Mouse (Mus musculus) midbrain, embryonic 16.5 days (tissue): ENCODE results near the gene Olfr1331. TPM values are rescaled to one million over a fixed set of nuclear protein-coding genes. Genes with fewer than 3 reads are reported as not detected.
"Not testable (repeated sequence)": the region's sequence is repeated elsewhere in the genome, so short reads cannot be mapped to it uniquely, and the experiment has no call there.

Experiments
- ATAC-seq: fragments of 200-750 bp; cut with Nextera tagmentation; 2 replicates; pipeline ENCODE4 v1.8.0; 2017; ENCODE audit warnings: moderate TSS enrichment
- H3K27ac ChIP-seq: fragments of 300-500 bp; sonication (generic); 2 replicates; pipeline ENCODE4 v1.5.1; 2014; ENCODE audit warnings: mild to moderate bottlenecking, low read length, mixed read lengths
- H3K27me3 ChIP-seq: fragments of 300-500 bp; sonication (generic); 2 replicates; pipeline ENCODE4 v1.6.1; 2014; ENCODE audit warnings: low read depth, low read length, mixed read lengths; ENCODE audit not compliant: control insufficient read depth, insufficient read depth
- H3K36me3 ChIP-seq: fragments of 300-500 bp; sonication (generic); 2 replicates; pipeline ENCODE4 v1.6.1; 2014; ENCODE audit warnings: mild to moderate bottlenecking, low read length, moderate library complexity, mixed read lengths; ENCODE audit not compliant: control insufficient read depth, insufficient read depth
- H3K4me1 ChIP-seq: fragments of 300-500 bp; sonication (generic); 2 replicates; pipeline ENCODE4 v1.6.1; 2014; ENCODE audit warnings: mild to moderate bottlenecking, low read length, mixed read lengths; ENCODE audit not compliant: control insufficient read depth, insufficient read depth
- H3K4me2 ChIP-seq: fragments of 300-500 bp; sonication (generic); 2 replicates; pipeline ENCODE4 v1.6.1; 2014; ENCODE audit warnings: mild to moderate bottlenecking, low read length, mixed read lengths
- H3K4me3 ChIP-seq: fragments of 300-500 bp; sonication (generic); 2 replicates; pipeline ENCODE4 v1.5.1; 2014; ENCODE audit warnings: low read depth, mild to moderate bottlenecking, low read length, moderate library complexity, mixed read lengths
- H3K9ac ChIP-seq: fragments of 300-500 bp; sonication (generic); 2 replicates; pipeline ENCODE4 v1.6.1; 2014; ENCODE audit warnings: low read depth, low read length, mixed read lengths
- H3K9me3 ChIP-seq: fragments of 300-500 bp; sonication (generic); replicated peaks from 2 replicates; pipeline ENCODE4 v1.6.1; 2014; ENCODE audit warnings: mild to moderate bottlenecking, low read length, mixed read lengths; ENCODE audit not compliant: control insufficient read depth, poor library complexity, severe bottlenecking
- WGBS: fragments of 180-500 bp; shearing (Covaris S2); extraction: QIAGEN DNeasy Blood & Tissue Kit; methylation state at CpG from one replicate; pipeline ENCODE4 v1.1.7; 2014; 5-methylcytosine and 5-hydroxymethylcytosine counted together
- polyA plus RNA-seq: library from polyadenylated mRNA; unstranded; fragments of >200 nt; fragmentation: Nextera tagmentation; extraction: Ambion mirVana; gene quantifications from 2 replicates; pipeline ENCODE4 v1.2.1, GENCODE M21; 2015

Gene Olfr1331
- polyA plus RNA-seq, result not detected in 2 replicates

DNA sequence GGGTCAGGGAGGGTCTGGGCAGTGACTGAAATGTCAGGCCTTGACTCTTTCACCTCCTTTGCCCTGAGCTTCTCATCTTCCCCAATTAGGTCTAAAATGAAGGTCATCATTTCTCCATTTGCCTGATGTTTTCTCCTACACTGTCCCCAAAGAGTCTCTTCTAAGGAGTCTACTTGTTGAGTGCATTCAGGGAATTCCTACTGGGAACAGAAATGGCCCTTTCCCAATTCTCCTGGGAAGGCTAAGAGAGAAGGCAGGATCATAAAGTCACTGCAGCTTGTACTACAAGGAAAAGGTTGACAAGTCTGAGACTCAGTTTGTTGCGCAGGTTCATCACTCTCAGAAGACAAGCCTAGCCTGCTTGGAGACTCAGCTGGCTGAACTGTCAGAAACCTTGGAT lies at the start of gene Olfr1331:
Olfr1331 (plus strand) TSS at position 301 of the 400 bp plus-strand sequence.
- WGBS, result 85% methylated on average over 1 of the region's 1 CpGs
- Histone ChIP-seq H3K4me1 (no peaks in the 10 kb centered on the region), H3K9me3 (no peaks in the 10 kb centered on the region), H3K4me3 (no peak within 1 kb of the TSS), H3K27me3 (no peaks in the 10 kb centered on the region), H3K27ac (no peak within 1 kb of the TSS), H3K36me3 (no peaks in the 10 kb centered on the region), H3K9ac (no peak within 1 kb of the TSS), H3K4me2 (no peak within 1 kb of the TSS)
- ATAC-seq, result no peak

DNA sequence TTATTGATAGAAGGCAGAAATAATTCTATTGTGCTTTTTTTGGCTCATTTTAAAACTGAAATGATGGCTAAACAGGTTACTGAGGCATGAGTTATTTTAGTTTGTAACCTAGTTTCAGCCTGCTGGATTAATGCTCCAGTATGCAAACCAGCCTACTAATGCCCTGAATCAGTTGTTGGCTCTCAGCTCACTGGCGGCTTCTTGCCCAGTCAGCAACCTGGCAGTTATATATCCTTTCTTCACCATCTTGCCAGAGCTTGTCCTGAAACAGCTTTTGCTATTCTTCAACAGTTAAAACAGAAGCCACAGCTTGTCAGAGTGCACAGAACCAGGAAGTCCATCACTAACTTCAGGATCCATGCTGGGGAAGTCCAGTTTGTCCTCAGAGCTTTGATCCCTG lies 45.5 kb upstream of the Olfr1331 start:
- no peaks in the 10 kb centered on the region for H3K27me3 ChIP-seq
- H3K9ac ChIP-seq, result no peak overlapping the region

DNA sequence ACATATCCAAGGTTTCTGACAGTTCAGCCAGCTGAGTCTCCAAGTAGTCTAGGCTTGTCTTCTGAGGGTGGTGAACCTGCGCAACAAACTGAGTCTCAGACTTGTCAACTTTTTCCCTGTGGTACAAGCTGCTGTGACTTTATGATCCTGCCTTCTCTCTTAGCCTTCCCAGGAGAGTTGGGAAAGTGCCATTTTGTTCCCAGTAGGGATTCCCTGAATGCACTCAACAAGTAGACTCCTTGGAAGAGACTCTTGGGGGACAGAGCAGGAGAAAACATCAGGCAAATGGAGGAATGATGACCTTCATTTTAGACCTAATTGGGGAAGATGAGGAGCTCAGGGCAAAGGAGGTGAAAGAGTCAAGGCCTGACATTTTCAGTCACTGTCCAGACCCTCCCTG lies 28.3 kb upstream of the Olfr1331 start, which contains the start of gene Olfr1333:
Olfr1333 (minus strand) TSS at position 101 of the 400 bp plus-strand sequence.
- Histone ChIP-seq H3K27ac (no peak within 1 kb of the TSS), H3K9ac (no peak within 1 kb of the TSS), H3K4me2 (no peak within 1 kb of the TSS), H3K36me3 (no peaks in the 10 kb centered on the region), H3K4me1 (no peaks in the 10 kb centered on the region), H3K4me3 (no peak within 1 kb of the TSS), H3K27me3 (no peaks in the 10 kb centered on the region), H3K9me3 (no peaks in the 10 kb centered on the region)
- 96% methylated on average over 1 of the region's 1 CpGs for WGBS
- ATAC-seq, result no peak

More for the DNA sequence above, 45.5 kb upstream of the Olfr1331 start:
- Histone ChIP-seq H3K4me3 (no peak overlapping the region), H3K36me3 (no peaks in the 10 kb centered on the region), H3K4me2 (no peak overlapping the region), H3K4me1 (no peaks in the 10 kb centered on the region), H3K9me3 (no peaks in the 10 kb centered on the region), H3K27ac (no peak overlapping the region)
- 100% methylated on average over 1 of the region's 1 CpGs for WGBS
- ATAC-seq, result no peak

DNA sequence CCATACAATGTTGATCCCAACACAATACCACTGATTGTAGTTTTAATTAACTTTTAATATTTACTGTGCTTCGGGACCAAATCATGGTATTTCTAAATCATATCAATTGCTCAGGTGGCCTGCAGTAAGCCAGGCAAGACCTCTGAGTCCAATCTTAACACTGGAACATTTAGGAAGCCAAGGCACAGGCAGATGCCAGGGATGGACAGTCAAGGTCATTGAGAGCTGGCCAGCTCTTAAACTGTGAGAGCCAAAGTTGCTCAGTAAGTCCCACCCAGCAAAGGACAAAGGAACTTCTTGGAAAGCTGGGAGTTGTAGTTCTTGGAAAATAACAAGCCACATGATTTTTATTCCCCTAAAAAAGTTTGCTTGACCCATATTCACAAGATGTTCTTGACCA lies 2.7 kb upstream of the Olfr1331 start:
- H3K4me2 ChIP-seq, result no peak overlapping the region
- no peak overlapping the region for H3K4me3 ChIP-seq
- no peak overlapping the region for H3K9ac ChIP-seq
- no peaks in the 10 kb centered on the region for H3K36me3 ChIP-seq
- no peak for ATAC-seq
- H3K27me3 ChIP-seq, result no peaks in the 10 kb centered on the region
- H3K4me1 ChIP-seq, result no peaks in the 10 kb centered on the region
- H3K9me3 ChIP-seq, result no peaks in the 10 kb centered on the region
- WGBS, result 86% methylated on average over 1 of the region's 1 CpGs
- no peak overlapping the region for H3K27ac ChIP-seq

DNA sequence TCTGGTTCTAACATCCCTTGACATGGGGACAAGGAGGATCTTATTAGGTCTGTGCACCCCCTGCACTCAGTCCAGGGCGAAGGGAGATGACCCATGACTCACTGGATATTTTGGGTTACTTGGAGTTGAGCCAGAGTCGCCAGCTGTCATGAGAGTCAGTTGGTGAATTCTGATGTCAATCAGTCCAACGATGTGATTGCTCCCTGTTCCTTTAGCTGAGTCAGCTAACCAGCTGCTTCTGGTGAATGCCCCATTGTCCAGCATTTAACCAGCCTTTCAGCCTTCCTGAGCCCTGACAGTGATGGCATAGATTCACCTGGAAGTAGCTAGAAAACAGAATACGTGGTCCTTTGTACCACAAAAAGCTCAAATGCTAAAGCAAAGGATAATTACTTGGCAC lies 1.7 kb upstream of the Olfr1331 start:
- H3K4me2 ChIP-seq, result no peak overlapping the region
- WGBS, result 58% methylated on average over 4 of the region's 4 CpGs
- H3K9me3 ChIP-seq, result no peaks in the 10 kb centered on the region
- H3K36me3 ChIP-seq, result no peaks in the 10 kb centered on the region
- no peaks in the 10 kb centered on the region for H3K27me3 ChIP-seq
- no peak overlapping the region for H3K4me3 ChIP-seq
- H3K9ac ChIP-seq, result no peak overlapping the region
- H3K27ac ChIP-seq, result no peak overlapping the region
- H3K4me1 ChIP-seq, result no peaks in the 10 kb centered on the region
- no peak for ATAC-seq

DNA sequence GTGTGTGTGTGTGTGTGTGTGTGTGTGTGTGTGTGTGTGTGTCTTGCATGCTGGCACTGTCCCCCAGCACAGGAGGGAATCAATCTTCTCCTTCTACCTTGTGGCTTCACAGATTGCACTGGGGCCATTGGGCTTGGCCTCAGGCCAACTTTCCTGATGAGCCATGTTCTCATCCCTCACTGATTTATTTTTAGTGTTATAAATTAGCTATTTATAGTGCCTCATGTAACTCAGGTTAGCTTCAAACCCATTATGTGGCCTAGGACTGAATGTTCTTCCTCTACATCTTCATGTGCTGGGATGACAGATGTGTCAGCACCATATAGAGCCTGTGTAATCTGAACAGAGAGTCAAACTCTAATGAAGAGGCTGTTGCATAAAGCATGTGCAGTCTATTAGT lies 3.1 kb downstream of the Olfr1331 start:
- Histone ChIP-seq H3K9ac (no peak overlapping the region), H3K27ac (no peak overlapping the region), H3K4me1 (no peaks in the 10 kb centered on the region), H3K4me3 (no peak overlapping the region), H3K27me3 (no peaks in the 10 kb centered on the region), H3K9me3 (no peaks in the 10 kb centered on the region), H3K4me2 (no peak overlapping the region), H3K36me3 (no peaks in the 10 kb centered on the region)
- no peak for ATAC-seq

DNA sequence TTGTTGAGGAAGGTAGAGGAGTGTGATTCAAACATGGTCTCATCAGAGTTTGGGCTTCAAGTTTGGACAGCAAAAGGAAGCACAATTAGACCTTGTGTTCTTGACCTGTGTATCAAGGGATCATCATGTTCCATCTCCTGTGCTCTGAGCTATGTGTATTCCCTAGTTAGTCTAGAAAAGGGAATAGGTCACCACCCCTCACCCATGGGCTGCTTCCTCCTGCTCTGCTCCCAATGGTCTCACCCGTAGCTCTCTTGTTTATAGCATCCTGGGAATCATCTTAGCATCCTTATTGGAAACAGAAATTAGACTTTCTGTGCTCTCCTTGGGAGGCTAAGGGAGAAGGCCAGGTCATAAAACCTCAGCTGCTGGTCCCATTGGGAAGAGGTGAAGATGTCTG lies 23.8 kb downstream of the Olfr1331 start, which contains the start of gene Olfr1330:
Olfr1330 (plus strand) TSS at position 301 of the 400 bp plus-strand sequence.
- ATAC-seq, result no peak
- no peaks in the 10 kb centered on the region for H3K27me3 ChIP-seq
- no peak within 1 kb of the TSS for H3K4me3 ChIP-seq
- H3K9ac ChIP-seq, result no peak within 1 kb of the TSS
- H3K36me3 ChIP-seq, result no peaks in the 10 kb centered on the region
- H3K9me3 ChIP-seq, result no peaks in the 10 kb centered on the region
- no peak within 1 kb of the TSS for H3K4me2 ChIP-seq
- no peaks in the 10 kb centered on the region for H3K4me1 ChIP-seq
- no peak within 1 kb of the TSS for H3K27ac ChIP-seq
- 82% methylated on average over 1 of the region's 1 CpGs for WGBS

DNA sequence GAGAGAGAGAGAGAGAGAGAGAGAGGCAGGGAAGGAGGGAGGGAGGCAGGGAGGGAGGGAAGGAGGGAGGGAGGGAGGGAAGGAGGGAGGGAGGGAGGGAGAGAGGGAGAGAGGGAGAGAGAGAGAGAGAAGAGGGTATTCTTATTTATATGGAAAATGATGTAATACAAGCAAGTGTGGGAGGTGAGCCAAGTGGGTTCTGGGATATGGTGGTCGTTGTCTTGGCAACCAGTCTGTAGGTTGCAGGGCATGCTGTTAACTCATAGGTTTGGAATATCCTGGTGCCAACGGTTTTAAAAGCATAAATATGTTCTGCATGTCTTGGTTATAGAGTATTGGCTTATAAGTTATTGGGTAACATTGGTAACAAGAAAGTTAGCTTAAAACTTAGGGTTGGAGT lies 37.5 kb downstream of the Olfr1331 start:
- Histone ChIP-seq H3K4me2 (no peak overlapping the region), H3K9ac (no peak overlapping the region), H3K27ac (no peak overlapping the region), H3K4me1 (no peaks in the 10 kb centered on the region), H3K4me3 (no peak overlapping the region), H3K36me3 (no peaks in the 10 kb centered on the region), H3K27me3 (no peaks in the 10 kb centered on the region), H3K9me3 (no peaks in the 10 kb centered on the region)
- 66% methylated on average over 2 of the region's 2 CpGs for WGBS
- ATAC-seq, result no peak

DNA sequence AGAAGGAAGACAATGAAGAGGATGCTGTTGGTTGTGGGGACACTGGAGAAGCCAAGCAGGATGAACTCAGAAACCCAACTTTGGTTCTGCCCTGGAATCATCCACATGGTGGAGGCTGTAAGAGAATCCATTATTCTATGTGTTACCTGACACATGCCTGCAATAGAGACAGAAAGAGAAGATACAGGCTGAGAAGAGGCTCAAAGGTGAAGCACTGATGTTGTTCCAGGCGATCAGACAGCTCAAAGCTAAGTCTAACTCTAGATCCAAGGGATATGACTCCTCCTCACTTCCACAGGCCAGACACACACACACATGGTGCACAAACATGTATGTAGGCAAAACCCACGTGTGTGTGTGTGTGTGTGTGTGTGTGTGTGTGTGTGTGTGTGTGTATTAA lies 52.9 kb downstream of the Olfr1331 start, which contains the start of gene Olfr1329:
Olfr1329 (minus strand) TSS at position 101 of the 400 bp plus-strand sequence.
- not testable (repeated sequence) for H3K36me3 ChIP-seq, H3K4me3 ChIP-seq, H3K27ac ChIP-seq, H3K27me3 ChIP-seq, ATAC-seq, H3K4me2 ChIP-seq, H3K4me1 ChIP-seq, H3K9ac ChIP-seq, H3K9me3 ChIP-seq
- WGBS, result 64% methylated on average over 2 of the region's 2 CpGs
